Mouse (Mus musculus) lung, embryonic 14.5 days (tissue): ENCODE results near the gene Borcs6. TPM values are rescaled to one million over a fixed set of nuclear protein-coding genes. Genes with fewer than 3 reads are reported as not detected.

Experiments used
- ATAC-seq: fragments of 200-750 bp; cut with Nextera tagmentation; 2 replicates; pipeline ENCODE4 v1.8.0; 2017; ENCODE audit warnings: mild to moderate bottlenecking, moderate TSS enrichment, moderate library complexity; ENCODE audit not compliant: insufficient read depth
- DNase-seq: peaks from one replicate; pipeline ENCODE4 v3.0.0-alpha.2; 2015
- H3K27ac ChIP-seq: fragments of 300-500 bp; sonication (generic); 2 replicates; pipeline ENCODE4 v1.5.1; 2014; ENCODE audit warnings: low read depth, mild to moderate bottlenecking, moderate library complexity
- H3K27me3 ChIP-seq: fragments of 300-500 bp; sonication (generic); 2 replicates; pipeline ENCODE4 v1.6.1; 2014; ENCODE audit warnings: low read length, control low read depth; ENCODE audit not compliant: insufficient read depth
- H3K36me3 ChIP-seq: fragments of 300-500 bp; sonication (generic); 2 replicates; pipeline ENCODE4 v1.6.1; 2014; ENCODE audit warnings: control low read depth; ENCODE audit not compliant: insufficient read depth
- H3K4me1 ChIP-seq: fragments of 300-500 bp; sonication (generic); 2 replicates; pipeline ENCODE4 v1.6.1; 2014; ENCODE audit warnings: antibody characterized with exemption, control low read depth; ENCODE audit not compliant: insufficient read depth
- H3K4me2 ChIP-seq: fragments of 300-500 bp; sonication (generic); 2 replicates; pipeline ENCODE4 v1.6.1; 2014; ENCODE audit warnings: mild to moderate bottlenecking
- H3K4me3 ChIP-seq: fragments of 300-500 bp; sonication (generic); 2 replicates; pipeline ENCODE4 v1.5.1; 2014; ENCODE audit warnings: low read depth, low read length
- H3K9ac ChIP-seq: fragments of 300-500 bp; sonication (generic); 2 replicates; pipeline ENCODE4 v1.6.1; 2014
- H3K9me3 ChIP-seq: fragments of 300-500 bp; sonication (generic); 2 replicates; pipeline ENCODE4 v1.6.1; 2016; ENCODE audit warnings: low read depth, low read length, control low read depth
- CTCF ChIP-seq: IDR thresholded peaks from 2 replicates; pipeline ENCODE4 v1.5.1; 2016; ENCODE audit warnings: antibody characterized with exemption, low read depth
- WGBS: fragments of 180-500 bp; shearing (Covaris S2); extraction: QIAGEN DNeasy Blood & Tissue Kit; methylation state at CpG from one replicate; pipeline ENCODE4 v1.1.7; 2014; 5-methylcytosine and 5-hydroxymethylcytosine counted together
- polyA plus RNA-seq: library from polyadenylated mRNA; unstranded; fragments of >200 nt; fragmentation: Nextera tagmentation; extraction: Ambion mirVana; gene quantifications from 2 replicates; pipeline ENCODE4 v1.2.1, GENCODE M21; 2014

Borcs6 gene
- polyA plus RNA-seq, 1 experiment from 2014 or later, result 9.5 TPM

GRCm38 (mm10) chr11:69070590-69071222, 11.2 kb downstream of the Borcs6 start, which contains the start of gene Tmem107:
Tmem107 (plus strand) TSS chr11:69070806.
- DNase-seq (peak; percentile 99), ATAC-seq (peak; percentile 90)
- peak within 1 kb of the TSS; percentile 70 for H3K4me3 ChIP-seq
- peak within 1 kb of the TSS; percentile 95 for H3K27ac ChIP-seq
- peak within 1 kb of the TSS; percentile 89 for H3K4me2 ChIP-seq
- H3K4me1 ChIP-seq, result peaks cover 12% of the 10 kb centered on the region
- no peaks in the 10 kb centered on the region for H3K36me3 ChIP-seq
- WGBS, result under 1% methylated on average over 47 of the region's 47 CpGs
- no peak; the same call in 1 of the 2 replicates for TF ChIP-seq CTCF
- H3K27me3 ChIP-seq, result no peaks in the 10 kb centered on the region
- peak within 1 kb of the TSS; percentile 81 for H3K9ac ChIP-seq
- no peaks in the 10 kb centered on the region for H3K9me3 ChIP-seq

- H3K9ac ChIP-seq, result peak overlapping the region; percentile 81
- no peaks in the 10 kb centered on the region for H3K36me3 ChIP-seq
- ATAC-seq (no peak), DNase-seq (no peak)
- peak overlapping the region; percentile 70 for H3K4me3 ChIP-seq
- H3K4me1 ChIP-seq, result peaks cover 12% of the 10 kb centered on the region
- WGBS, result 22% methylated on average over 9 of the region's 9 CpGs
- no peak for TF ChIP-seq CTCF
- peak overlapping the region; percentile 89 for H3K4me2 ChIP-seq
- H3K9me3 ChIP-seq, result no peaks in the 10 kb centered on the region
- H3K27ac ChIP-seq, result peak overlapping the region; percentile 95
- H3K27me3 ChIP-seq, result no peaks in the 10 kb centered on the region
Observed at GRCm38 (mm10) chr11:69071262-69071661, 11.7 kb downstream of the Borcs6 start.

- WGBS, result 81% methylated on average over 11 of the region's 11 CpGs
- H3K9ac ChIP-seq, result no peak overlapping the region
- no peak for TF ChIP-seq CTCF
- no peak for ATAC-seq
- no peaks in the 10 kb centered on the region for H3K27me3 ChIP-seq
- DNase-seq, result no peak
- peak overlapping the region; percentile 96; the same call in 1 of the 2 replicates for H3K27ac ChIP-seq
- no peaks in the 10 kb centered on the region for H3K36me3 ChIP-seq
- peaks cover 7% of the 10 kb centered on the region; the same call in 1 of the 2 replicates for H3K4me1 ChIP-seq
- peak overlapping the region; percentile 89 for H3K4me2 ChIP-seq
- no peaks in the 10 kb centered on the region for H3K9me3 ChIP-seq
- no peak overlapping the region for H3K4me3 ChIP-seq
Observed at GRCm38 (mm10) chr11:69072234-69072633, 12.7 kb downstream of the Borcs6 start.

- DNase-seq (no peak), ATAC-seq (no peak)
- Histone ChIP-seq H3K4me2 (peak overlapping the region; percentile 89), H3K4me1 (peaks cover 7% of the 10 kb centered on the region; the same call in 1 of the 2 replicates), H3K9ac (peak overlapping the region; percentile 62), H3K36me3 (no peaks in the 10 kb centered on the region), H3K4me3 (peak overlapping the region; percentile 31), H3K9me3 (no peaks in the 10 kb centered on the region), H3K27ac (peak overlapping the region; percentile 96), H3K27me3 (no peaks in the 10 kb centered on the region)
- no peak for TF ChIP-seq CTCF
- WGBS, result 9% methylated on average over 9 of the region's 9 CpGs
Observed at GRCm38 (mm10) chr11:69072666-69073064, 13.1 kb downstream of the Borcs6 start.

- DNase-seq (peak; percentile 97), ATAC-seq (peak; percentile 73)
- peak overlapping the region; percentile 31 for H3K4me3 ChIP-seq
- H3K9ac ChIP-seq, result peak overlapping the region; percentile 62
- 0% methylated on average over 14 of the region's 14 CpGs for WGBS
- H3K36me3 ChIP-seq, result no peaks in the 10 kb centered on the region
- H3K27ac ChIP-seq, result peak overlapping the region; percentile 96
- H3K4me2 ChIP-seq, result peak overlapping the region; percentile 89
- peaks cover 7% of the 10 kb centered on the region; the same call in 1 of the 2 replicates for H3K4me1 ChIP-seq
- H3K9me3 ChIP-seq, result no peaks in the 10 kb centered on the region
- no peaks in the 10 kb centered on the region for H3K27me3 ChIP-seq
- TF ChIP-seq CTCF, result 0 out of 2 replicates have a peak, but pooled peaks have one; percentile 19
Observed at GRCm38 (mm10) chr11:69073065-69073888, 13.8 kb downstream of the Borcs6 start.

GRCm38 (mm10) chr11:69073951-69074775, 14.6 kb downstream of the Borcs6 start:
- H3K27ac ChIP-seq, result peak overlapping the region; percentile 96
- H3K9me3 ChIP-seq, result no peaks in the 10 kb centered on the region
- no peak for TF ChIP-seq CTCF
- DNase-seq (no peak), ATAC-seq (no peak)
- no peak overlapping the region for H3K9ac ChIP-seq
- no peak overlapping the region; the same call in 1 of the 2 replicates for H3K4me2 ChIP-seq
- H3K4me3 ChIP-seq, result no peak overlapping the region
- H3K4me1 ChIP-seq, result peaks cover 7% of the 10 kb centered on the region; the same call in 1 of the 2 replicates
- WGBS, result 37% methylated on average over 6 of the region's 6 CpGs
- no peaks in the 10 kb centered on the region for H3K36me3 ChIP-seq
- no peaks in the 10 kb centered on the region for H3K27me3 ChIP-seq
